Mouse (Mus musculus) gonadal fat pad, adult 2 months (tissue): ENCODE measurements around the gene E2f2. TPM values are rescaled to one million over a fixed set of nuclear protein-coding genes. Genes with fewer than 3 reads are reported as not detected.

Experiments
- DNase-seq: peaks from one replicate; pipeline ENCODE4 v3.0.0-alpha.2; 2012; ENCODE audit warnings: low read depth
- polyA plus RNA-seq: library from polyadenylated mRNA; depleted of rRNA; stranded (reverse); fragments of >200 nt; gene quantifications from 2 replicates; pipeline ENCODE4 v1.2.3, GENCODE M21; 2012

E2f2 gene
- polyA plus RNA-seq, 1 experiment = 2.0 TPM

DNA sequence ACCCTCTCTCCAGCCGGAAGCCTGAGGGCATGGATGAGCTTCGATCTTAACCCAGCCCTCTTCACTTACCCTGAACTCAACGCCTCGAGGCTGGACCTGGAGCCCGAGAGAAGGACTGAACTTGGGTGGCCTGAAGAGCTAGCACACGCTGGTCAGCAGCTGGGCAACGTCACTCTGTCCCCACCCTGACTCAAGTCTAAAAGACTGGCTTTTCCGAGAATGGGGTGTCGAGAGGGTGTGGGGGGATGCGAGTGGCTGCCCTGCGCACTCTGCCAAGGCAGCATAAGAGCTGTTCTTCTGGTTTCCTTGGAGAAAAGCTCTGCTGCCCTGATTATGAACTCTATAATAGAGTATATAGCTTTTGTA, 27.3 kb upstream of the E2f2 start:
- no peak for DNase-seq

DNA sequence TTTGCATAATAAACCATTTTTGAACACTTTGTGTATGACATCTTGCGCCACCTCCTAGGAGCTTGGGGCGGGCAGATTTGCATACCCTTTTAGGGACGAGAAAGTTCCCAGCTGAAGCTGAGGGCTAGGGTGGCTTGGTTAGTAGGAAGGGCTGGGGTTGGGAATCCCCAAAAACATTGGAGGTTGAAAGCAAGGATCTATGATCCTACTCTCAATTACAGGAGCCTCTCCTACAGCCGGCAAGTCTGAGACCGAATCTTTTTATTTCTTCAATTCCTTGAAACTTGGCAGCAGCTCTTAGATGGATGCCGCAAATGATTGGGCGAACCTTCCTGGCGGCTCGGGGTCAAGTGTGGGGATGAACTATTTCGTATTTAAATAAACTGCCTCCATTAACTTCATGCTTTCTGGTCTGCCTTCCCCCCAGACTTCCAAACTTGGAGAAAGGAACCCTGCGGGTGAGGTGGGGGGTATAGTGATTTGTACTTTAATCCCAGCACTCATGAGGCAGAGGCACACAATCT, 26.8 kb upstream of the E2f2 start:
- DNase-seq = no peak

DNA sequence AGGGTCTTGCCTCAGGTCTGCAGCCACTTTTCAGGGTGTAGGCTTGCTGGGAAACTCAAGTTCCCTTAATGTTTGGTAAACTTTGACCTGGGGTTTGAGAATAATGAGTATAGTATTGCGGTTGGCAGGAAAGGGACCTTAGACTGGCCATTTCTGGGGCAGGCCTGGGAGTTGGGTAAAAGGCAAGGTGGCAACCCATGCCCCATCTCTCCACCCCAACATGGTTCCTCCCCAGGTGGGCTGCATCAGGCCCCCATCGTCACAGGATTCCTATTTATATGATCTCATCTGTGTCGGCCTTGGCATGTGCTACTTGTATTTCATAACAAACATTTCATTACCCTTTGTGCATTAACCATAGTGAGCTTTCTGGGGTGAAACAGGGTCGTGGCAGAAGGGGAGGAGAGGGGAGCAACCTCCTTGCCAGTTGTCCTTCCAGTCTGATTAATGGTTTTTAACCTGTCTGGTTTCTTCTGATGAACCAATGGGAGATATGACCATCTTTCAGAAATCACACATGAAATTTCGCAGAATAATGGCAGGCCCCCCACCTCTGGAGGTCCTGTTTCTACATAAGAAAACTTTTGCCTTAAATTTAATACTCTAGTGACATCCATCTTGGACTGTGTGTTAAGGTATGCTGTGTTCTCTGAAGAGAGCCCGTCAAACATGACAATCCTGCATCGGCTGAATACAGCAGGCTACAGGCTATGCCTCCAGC, 26.0 kb upstream of the E2f2 start:
- DNase-seq = no peak

DNA sequence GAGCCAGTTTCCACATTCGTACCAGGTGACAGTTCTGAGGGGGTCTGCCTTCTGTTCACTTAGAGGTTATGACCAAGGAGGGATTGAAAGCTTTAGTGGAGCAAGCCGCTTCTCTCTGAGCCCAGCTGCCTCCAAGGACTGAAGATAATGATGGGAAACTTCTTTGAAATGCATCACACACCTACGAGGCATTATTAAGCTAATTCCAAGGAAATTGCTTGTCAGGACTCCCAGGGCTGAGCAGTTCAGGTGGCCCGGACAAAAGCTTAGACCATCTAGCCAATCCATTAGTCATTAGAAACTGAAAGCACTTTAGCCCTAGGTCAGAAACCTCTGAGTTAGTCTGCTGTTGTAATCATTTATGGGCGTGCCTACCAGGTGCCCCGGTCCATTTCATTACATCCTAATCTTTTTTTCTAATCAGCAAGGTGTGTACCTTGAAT, 25.5 kb upstream of the E2f2 start:
- peak; percentile 33 for DNase-seq

DNA sequence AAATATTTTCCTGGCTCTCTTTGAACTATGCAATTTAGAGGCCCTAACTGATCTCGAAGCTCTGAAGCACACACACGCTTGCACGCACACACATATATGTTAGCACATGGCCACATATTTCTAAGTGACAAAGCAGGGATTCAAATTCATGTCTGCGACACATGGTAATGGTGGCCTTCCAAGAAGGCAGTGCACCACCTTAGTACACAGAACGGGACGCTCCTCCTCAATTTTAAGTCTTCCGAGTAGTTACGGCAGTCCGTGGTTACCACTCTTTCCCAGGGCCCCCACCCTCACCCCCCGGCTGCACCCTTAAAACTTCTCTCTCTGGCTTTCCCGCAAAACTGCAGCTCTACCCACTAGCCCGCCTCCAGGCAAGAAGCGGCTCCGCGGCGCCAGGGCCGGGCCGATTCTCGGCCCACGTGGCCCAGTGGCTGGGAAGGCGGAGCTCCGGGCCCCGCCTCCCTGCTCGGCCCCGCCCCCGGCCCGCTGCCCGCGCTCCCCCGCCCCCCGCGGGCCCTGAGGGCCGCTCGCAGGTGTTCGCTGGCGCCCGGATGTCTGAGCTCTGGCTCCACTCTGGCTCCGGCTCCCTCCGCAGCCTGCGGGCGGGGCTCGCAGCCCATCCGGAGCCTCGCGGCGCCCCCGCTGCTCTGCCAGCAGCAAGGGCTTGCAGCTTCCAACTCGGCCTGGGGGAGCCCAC, 24.6 kb upstream of the E2f2 start:
- DNase-seq = no peak

DNA sequence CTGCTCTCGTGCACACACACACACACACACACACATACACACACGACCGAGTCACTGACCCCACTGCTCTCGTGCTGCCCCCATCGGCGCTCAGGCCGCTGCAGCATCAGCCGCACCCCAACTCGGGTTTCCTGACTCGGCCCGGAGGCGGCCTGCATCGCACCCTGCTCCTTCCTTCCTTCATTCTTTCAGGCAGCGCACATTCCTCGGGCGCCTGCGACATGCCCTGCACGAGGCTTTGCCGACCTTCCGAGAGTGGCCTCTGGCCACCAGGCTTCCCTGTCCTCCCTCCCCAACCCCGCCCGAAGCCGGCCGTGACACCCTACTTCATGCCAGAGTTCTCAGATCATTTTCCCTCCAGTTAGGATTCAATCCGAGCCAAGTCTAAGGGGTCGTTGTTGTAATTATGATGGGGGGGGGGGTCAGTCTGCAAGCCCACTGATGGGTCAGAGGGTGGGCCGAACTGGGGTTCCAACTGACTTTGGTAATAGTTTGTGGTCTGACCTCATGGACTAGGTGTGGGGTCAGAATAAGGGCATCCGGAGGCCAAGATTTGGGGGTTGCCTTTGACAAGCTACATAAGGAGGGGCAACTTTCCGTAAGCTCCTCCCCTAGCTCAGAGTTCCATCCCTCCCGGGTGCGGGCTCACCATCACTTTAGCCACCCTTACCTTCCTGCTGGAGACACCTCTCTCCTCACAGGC, 23.7 kb upstream of the E2f2 start:
- DNase-seq = no peak

DNA sequence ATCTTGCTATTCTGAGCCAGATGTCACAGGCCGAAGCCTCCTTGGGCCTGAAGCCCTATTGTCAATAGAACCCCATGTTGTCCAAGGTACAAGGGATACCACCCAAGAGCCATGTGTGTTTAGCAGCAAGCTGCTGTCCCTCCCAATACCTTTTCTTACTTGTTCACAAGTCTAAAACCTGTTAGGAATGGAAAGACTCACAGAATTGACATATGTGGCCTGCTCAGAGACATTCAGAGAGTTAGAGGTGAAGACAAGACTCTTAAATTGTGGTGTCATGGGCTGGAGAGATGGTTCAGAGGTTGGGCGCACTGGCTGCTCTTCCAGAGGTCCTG, 23.2 kb upstream of the E2f2 start:
- DNase-seq = no peak

DNA sequence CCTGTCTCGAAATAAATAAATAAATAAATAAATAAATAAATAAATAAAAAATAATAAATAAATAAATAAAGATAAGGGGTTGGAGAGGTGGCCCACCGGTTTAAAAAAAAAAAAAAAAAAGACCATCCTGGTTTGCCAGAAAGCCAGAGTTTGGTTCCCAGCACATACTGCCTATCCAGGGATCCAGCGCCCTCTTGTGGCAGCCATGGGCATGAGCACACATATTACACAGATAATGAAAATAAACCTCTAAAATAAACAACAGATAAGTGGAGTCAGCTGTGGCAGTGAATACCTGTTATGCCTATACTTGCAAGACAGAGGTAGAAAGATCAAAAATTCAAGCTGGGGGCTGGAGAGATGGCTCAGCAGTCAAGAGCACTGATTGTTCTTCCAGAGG, 22.5 kb upstream of the E2f2 start:
- no peak for DNase-seq

DNA sequence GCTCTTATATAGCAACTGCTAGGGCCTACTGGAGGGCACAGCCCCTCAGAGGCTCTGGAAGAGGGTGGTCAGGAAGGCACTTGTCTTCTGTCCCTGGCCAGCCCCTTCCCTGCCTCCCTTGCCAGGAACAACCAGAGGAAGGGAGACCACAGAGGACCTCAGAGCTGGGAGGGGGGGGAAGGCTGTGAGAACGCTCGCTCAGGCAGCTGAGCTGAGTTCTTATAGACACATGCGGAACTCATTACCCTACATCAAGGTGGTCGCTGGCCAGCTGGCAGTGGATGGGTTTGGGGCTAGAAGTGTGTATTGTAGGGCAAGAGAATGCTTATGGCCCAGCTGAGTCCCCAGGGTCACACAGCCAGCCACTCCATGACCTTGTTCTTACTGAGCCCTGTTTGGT, 21.6 kb upstream of the E2f2 start:
- no peak for DNase-seq

DNA sequence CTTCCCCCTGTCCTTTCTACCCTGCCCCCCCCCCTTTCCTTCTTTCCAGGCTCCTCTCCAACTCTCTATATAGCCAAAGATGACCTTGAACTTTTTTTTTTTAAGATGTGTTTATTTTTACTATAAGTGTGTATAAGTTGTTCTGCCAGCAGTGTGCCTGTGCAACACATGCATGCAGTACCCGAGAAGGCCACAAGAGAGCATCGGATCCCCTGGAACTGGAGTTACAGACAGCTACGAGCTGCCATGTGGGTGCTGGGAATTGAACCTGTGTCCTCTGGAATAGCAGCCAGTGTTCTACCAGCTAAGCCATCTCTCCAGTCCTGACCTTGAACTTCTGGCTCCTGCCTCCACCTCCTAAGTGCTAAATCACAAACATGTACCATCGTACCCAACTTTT, 19.4 kb upstream of the E2f2 start:
- DNase-seq = no peak

DNA sequence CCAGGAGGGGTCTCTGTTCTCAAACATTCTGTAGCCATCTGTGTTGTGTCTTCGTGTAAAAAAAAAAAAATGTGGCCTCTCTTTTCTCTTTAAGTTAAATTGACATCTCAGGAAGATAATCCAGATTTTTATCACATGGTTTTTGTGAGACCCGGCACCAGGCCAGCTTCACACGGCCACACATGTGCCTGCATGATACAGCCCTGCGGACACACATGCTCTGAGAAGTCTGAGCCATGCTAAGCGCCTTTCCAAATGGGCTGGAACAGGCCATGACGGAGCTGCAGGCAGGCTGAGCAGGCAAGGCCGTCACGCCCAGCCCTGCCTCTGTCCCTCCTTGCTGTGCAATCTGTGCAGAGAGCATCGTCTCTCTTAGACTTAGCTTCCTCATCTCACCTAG, 17.7 kb upstream of the E2f2 start:
- DNase-seq = no peak

DNA sequence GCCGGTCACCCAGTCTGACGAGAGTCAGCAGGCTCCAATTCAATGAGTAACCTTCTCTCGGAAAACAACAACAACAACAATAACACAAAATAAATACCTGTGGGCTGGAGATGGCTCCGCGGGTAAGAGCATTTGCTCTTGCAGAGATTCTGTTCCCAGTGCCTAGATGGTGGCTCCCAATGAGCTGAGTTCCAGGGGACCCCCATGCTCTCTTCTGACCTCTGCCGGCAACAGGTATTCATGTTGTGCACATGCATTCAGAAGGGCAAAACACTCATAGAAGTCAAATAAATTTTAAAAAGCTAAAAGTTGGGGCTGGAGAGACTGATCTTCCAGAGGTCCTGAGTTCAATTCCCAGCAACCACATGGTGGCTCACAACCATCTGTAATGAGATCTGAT, 13.7 kb upstream of the E2f2 start:
- DNase-seq = no peak

DNA sequence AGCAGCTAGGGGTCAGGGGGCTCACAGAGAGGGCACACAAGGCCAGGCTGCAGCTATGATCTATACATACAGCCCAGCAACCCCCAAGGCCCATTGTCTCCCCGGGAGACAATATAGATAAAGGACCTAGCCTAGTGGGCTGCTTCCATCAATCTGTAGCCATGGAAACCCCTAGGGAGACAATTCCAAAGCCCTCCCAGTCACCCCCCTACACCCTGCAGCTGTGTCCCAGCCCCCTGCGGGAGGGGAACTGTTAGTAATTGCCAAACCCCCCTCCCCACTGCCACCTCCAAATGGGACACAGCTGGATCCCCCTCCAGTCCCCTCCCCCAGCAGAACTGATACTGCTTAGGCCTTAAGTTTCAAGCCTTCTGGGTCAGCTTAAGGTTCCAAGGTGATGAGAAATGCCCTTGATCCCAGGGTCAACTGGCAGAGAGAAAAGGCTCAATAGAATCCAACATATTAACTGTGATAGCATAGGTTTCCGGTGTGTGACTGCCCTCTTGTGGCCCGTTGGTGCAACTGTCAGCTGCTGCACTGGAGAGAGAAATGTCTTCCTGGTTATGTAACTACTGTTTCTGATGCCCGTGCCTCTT, 12.3 kb upstream of the E2f2 start:
- DNase-seq = no peak

DNA sequence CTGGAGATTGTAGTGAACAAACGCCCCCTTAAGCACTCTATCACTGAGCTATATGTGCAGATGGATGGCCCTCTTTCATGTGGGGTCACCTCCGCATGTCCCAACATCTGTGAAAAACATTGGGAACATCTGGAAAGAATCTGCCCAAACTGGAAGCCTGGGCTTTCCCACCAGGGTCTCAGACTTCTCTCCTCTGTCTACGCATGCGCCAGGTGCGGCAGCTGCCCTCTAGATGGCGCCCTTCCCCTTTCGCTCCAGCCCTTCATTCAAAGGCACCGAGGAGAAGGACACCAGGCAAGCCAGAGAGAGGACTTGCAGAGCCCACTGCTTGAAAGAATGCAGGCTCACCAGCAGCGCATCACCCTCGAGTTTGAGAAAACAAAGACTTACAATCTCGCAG, 8.7 kb upstream of the E2f2 start:
- DNase-seq = no peak

DNA sequence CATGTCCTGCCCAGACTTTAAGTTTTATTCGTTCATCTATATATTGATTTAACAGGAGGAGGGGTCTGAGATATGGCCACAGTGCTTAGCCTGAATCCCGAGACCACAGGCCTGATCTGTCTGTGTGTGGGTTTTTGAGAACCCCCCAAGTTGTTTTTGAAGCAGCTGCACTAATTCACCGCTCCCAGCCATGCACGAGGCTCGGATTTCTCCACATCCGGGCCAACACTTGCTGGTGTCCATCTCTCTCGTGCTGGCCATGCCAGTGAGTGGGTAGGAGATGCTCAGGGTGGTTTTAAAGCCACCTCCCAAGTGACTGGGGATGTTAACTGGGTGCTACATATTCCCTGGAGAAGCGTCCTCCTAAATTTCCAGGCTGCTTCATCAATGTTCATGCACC, 7.2 kb upstream of the E2f2 start:
- no peak for DNase-seq

DNA sequence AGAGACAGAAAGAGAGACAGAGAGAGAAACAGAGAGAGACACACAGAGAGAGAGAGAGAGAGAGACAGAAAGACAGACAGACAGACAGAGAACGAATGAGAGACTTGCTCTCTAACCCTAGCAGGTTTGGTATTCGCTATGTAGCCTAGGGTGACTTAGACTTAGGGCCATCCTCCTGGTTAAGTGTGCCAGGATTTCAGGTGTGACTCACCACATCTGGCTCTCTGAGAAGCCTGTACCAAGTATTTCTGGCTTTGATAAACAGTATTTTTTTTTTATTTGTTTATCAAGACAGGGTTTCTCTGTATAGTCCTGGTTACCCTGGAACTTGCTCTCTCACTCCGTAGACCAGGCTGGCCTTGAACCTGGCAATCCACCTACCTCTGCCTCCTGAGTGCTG, 4.5 kb upstream of the E2f2 start:
- no peak for DNase-seq

DNA sequence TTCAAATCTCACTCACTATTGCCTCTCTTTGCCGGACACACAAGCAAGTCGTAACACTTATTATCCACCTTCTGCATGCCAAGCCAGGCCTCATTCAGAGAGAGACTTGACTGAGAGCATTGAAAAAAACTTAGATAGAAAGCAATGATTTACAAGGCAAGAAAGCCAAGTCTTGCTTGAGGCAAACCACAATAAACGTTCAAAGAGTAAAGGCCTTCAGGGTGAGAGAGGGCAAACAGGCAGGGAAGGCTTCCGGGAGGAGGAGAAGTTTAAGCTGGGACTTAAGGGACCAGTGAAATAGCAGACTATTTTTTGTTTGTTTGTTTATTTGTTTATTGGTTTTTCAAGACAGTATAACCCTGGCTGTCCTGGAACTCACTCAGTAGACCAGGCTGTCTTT, 1.8 kb upstream of the E2f2 start:
- DNase-seq = no peak

DNA sequence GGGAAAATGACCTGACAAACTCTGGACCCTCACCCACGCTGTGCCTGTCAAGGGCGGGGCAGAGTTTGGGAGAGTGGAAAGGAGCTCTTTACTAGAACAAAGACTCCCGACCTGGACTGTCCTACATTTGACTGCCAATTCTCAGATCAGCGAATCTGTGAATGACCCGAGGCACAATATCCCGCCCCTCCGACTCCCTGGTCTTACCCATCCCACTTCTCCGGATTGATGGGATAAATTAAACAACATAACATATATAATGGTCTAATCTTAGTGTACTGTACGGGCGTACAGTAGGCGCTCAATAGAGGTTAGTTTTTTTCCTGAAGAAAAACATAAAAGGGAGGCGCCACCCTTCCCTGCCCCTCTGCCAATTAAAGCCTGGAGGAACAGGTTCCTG, 739 bp upstream of the E2f2 start:
- DNase-seq = no peak

DNA sequence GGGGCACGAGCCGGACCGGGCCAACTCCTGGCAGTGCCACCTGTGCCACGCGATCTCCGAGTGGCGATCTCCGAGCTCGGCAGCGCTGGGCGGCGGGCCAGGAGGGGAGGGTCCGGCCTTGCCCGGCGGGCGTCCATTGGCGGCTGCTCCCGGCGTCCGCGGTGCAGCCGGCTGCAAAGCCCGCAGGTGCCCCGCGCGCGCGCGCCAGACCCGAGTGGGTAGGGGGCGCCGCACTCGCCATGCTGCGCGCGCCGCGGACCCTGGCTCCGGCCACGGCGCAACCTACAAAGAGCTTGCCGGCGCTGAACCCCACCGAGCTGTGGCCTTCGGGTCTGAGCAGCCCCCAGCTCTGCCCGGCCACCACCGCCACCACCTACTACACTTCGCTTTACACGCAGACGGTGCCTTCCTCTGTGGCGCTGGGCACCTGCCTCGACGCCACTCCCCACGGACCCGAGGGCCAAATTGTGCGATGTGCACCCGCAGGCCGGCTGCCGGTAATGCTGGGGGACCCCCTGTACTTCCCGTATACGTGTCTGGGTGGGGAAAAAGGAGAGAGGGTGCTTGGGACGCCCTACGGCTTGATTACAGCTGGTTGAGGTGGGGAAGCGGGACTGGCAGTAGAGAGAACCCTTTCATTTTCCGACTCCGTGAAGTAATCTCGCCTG, 482 bp downstream of the E2f2 start:
- no peak for DNase-seq

DNA sequence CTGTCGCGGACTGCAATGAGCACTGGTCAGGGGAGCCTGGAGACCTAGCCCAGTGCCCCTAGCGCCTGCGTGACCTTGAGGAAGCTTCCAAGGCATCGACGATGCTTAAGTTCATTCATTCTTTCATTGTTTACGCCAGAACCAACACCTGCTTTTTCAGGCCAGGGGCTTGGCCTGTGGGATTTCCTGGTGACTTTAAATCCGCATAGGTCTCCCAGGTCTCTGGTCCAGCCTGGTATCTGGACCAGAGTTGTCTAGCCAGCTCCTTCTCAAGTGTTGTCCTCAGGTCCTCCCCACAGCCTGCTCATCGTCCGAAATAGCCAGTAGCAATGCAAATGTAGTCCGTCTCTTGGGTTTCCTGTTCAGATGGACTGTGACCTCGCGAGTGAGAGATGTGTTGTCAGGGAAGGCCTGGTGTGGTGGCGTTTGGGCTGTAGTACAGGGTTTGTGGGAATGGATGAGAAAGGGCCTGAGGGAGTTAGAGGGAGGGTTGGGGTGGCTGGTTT, 1.1 kb downstream of the E2f2 start:
- DNase-seq = no peak

DNA sequence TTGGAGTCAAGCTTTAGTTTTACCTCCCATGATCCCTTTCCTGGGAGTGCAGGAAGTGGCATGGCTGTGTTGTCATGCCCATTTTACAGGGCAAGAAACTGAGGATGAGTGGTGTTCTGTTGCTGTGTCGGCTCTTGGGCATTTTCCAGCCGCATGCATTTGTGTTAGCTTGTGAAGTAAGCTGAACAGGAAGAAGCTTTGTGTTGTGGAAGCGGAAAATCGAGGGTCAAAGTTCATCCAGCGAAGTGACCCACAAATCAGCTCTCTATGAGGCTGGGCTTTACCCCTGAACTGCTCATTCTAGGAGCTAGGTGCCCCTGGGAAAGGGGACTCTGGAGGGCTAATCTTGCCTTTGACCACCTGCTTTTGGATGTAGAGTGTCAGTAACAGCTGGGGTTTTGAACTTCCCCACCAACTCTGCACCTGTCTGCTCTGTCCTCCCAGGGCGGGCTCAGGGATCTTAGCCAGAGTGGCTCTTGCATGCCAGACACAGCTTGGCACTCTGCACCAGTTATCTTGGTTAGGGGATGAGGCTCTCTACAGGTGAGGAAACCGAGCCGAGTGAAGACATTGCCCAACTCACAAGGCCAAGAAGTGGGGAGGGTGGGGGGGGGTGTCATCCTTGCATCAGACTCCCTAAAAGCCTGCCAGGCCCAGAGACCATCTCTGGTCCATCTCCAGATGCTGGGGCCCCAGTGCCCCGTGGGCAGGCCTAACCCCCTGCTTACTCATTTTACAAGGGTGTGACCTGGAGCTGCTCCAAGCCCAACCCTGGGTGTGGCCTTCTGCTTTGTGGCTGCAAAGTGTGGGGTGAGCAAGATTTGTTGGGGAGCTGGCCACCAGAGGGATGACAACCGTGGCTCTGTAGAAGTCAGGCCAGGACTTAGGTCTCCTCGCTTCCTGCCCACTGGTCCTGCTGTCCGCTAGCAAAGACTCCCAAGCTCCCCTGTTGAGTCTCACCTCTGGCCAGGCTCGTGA, 2.3 kb downstream of the E2f2 start:
- DNase-seq = no peak
